Mouse (Mus musculus): ENCODE results near the gene Scimp.

DNA sequence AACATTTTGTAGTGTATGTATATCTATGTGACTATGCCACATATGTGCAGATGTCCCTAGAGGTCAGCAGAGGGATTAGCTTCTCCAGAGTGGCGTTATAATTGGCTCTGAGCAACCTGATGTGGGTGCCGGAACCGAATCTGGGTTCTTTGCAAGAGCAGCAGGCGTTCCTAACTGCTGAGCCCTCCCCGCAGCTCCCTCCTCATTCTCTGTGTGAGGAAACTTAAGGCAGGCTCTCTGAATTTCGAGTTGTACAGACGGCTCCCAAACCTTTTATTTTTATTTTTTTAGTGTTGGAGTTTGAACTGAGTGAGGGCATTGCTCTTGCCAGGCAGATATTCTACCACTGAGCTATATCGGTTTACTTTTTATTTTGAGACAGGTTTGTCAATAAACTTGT lies 2.7 kb upstream of the Scimp start:
- TF ChIP-seq NELFE (IDR thresholded peaks at IDR 0.05; ENCODE audit: low read depth, low read length), result no peak
- no peak for TF ChIP-seq POLR2A (IDR thresholded peaks at IDR 0.05; ENCODE audit: low read depth, low read length)
- TF ChIP-seq CTCF (conservative IDR thresholded peaks at IDR 0.05 in 1 of 2, IDR thresholded peaks at IDR 0.05 in 1 of 2; ENCODE audit: low read depth in 2 of 2, low read length in 2 of 2), result no peak; a peak in 1 of 4 replicates
- TF ChIP-seq TBP (conservative IDR thresholded peaks at IDR 0.05; ENCODE audit: low read depth, low read length), result no peak
- no peak for TF ChIP-seq MEF2A (IDR thresholded peaks at IDR 0.05; ENCODE audit: borderline replicate concordance, low read depth, low read length)
- no peak for TF ChIP-seq TCF12 (IDR thresholded peaks at IDR 0.05; ENCODE audit: low read depth, low read length)
- no peak for TF ChIP-seq ELF1 (IDR thresholded peaks at IDR 0.05; ENCODE audit: low read depth, low read length)
- no peak for TF ChIP-seq ZMIZ1 (IDR thresholded peaks at IDR 0.05; ENCODE audit: low read depth, low read length)
- no peak for TF ChIP-seq NRF1 (IDR thresholded peaks at IDR 0.05; ENCODE audit: low read depth, low read length)
- no peak for TF ChIP-seq ZNF384 (IDR thresholded peaks at IDR 0.05; ENCODE audit: low read depth, low read length)
- no peak for TF ChIP-seq MAFK (IDR thresholded peaks at IDR 0.05; ENCODE audit: insufficient replicate concordance, low read length)
- TF ChIP-seq MXI1 (IDR thresholded peaks at IDR 0.05; ENCODE audit: low read depth, low read length), result no peak
- no peak for TF ChIP-seq MYC (IDR thresholded peaks at IDR 0.05; ENCODE audit: low read depth, low read length)
